Mouse (Mus musculus) ZHBTc4 (cell line): ENCODE measurements at regions not wholly inside any gene's neighbourhood (a gene's known extent, or its start where the extent isn't known, plus 50 kb on each side); places are given as distances from the start of the nearest gene placed in this dataset.
"Not testable (repeated sequence)": the region's sequence is repeated elsewhere in the genome, so short reads cannot be mapped to it uniquely, and the experiment has no call there.

ENCODE experiments used
- DNase-seq: peaks from one replicate; pipeline ENCODE4 v3.0.0-alpha.2; 2011; ENCODE audit warnings: low read depth, low spot score

GRCm38 (mm10) chr12:93812963-93813733 is 1878.9 kb upstream of the Flrt2 start:
- DNase-seq: no peak

GRCm38 (mm10) chr12:93850944-93851520 is 1841.0 kb upstream of the Flrt2 start:
- DNase-seq: no peak

GRCm38 (mm10) chr12:93851660-93852059 is 1840.4 kb upstream of the Flrt2 start:
- DNase-seq: no peak

- DNase-seq: no peak
These were observed 1806.1 kb upstream of the Flrt2 start for GRCm38 (mm10) chr12:93885946-93886345.

- no peak for DNase-seq
These were observed 1801.9 kb upstream of the Flrt2 start for GRCm38 (mm10) chr12:93890109-93890508.

- not testable (repeated sequence) for DNase-seq
These were observed 1763.3 kb upstream of the Flrt2 start for GRCm38 (mm10) chr12:93928541-93929238.

- DNase-seq: not testable (repeated sequence)
These were observed 1762.8 kb upstream of the Flrt2 start for GRCm38 (mm10) chr12:93929239-93929563.

GRCm38 (mm10) chr12:93930242-93930641 is 1761.8 kb upstream of the Flrt2 start:
- DNase-seq: not testable (repeated sequence)

GRCm38 (mm10) chr12:93960869-93961268 is 1731.2 kb upstream of the Flrt2 start:
- DNase-seq: peak; percentile 33

GRCm38 (mm10) chr12:93981307-93981706 is 1710.7 kb upstream of the Flrt2 start:
- no peak for DNase-seq

- DNase-seq: no peak
These were observed 1700.5 kb upstream of the Flrt2 start for GRCm38 (mm10) chr12:93991531-93991930.

- DNase-seq: no peak
These were observed 1698.2 kb upstream of the Flrt2 start for GRCm38 (mm10) chr12:93993875-93994274.

- no peak for DNase-seq
These were observed 1676.1 kb upstream of the Flrt2 start for GRCm38 (mm10) chr12:94015946-94016345.

- DNase-seq: no peak
These were observed 1660.7 kb upstream of the Flrt2 start for GRCm38 (mm10) chr12:94031364-94031763.

GRCm38 (mm10) chr12:94047972-94048371 is 1644.1 kb upstream of the Flrt2 start:
- no peak for DNase-seq

- no peak for DNase-seq
These were observed 1634.3 kb upstream of the Flrt2 start for GRCm38 (mm10) chr12:94057767-94058166.

GRCm38 (mm10) chr12:94059641-94060040 is 1632.4 kb upstream of the Flrt2 start:
- DNase-seq: peak; percentile 11

- no peak for DNase-seq
These were observed 1631.7 kb upstream of the Flrt2 start for GRCm38 (mm10) chr12:94060336-94060735.

GRCm38 (mm10) chr12:94066444-94067152 is 1625.4 kb upstream of the Flrt2 start:
- no peak for DNase-seq

- no peak for DNase-seq
These were observed 1621.0 kb upstream of the Flrt2 start for GRCm38 (mm10) chr12:94070940-94071505.

GRCm38 (mm10) chr12:94105582-94106162 is 1586.4 kb upstream of the Flrt2 start:
- no peak for DNase-seq
